ENCODE assay signal across 8 mouse cellular contexts in the genomic region with DNA sequence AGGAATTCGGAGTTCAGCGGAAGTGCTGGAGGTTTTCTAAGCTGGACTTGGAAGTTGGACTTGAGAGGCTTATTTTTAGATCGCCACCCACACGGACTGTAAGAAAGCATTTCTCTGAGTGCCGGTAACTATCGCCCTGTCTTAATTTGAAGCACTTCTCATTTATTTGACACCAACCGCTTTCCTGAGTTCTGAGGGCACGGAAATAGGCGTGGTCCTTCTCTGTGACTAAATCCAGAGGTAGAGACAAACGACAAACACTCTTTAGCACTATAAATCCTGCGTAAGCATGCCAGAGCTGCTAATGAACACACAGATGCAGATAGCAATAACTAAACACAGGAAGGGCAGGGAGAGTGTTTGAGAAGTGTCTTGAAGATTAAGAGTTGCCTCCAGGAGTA.
A peak's percentile ranks its signal among the peaks of the same experiment; 100 is the strongest.
DNase-seq lines count a peak whose midpoint lies in the region; ATAC-seq and TF ChIP-seq lines count a peak whose summit lies in the region.

No protein-coding gene starts in this region.

- H3K36me3 ChIP-seq in lung, embryonic 15.5 days: no peaks in the 10 kb centered on the region

- DNase-seq in frontal cortex, adult 2 months (ENCODE audit: extremely low spot score in 1 of 2, low spot score in 1 of 2): peak; percentile 40 to 42
- DNase-seq in frontal cortex, postnatal 10 days (ENCODE audit: low spot score in 2 of 2): no peak
- no peak for DNase-seq in lung, postnatal 36 days
- DNase-seq in left cerebral cortex, adult 2 months (ENCODE audit: extremely low spot score in 1 of 2, low spot score in 2 of 2): peak in 1 of 2 experiments; percentile 15
- peak; percentile 15 for DNase-seq in skeletal muscle tissue, adult 2 months (ENCODE audit: low read depth, low spot score)
- DNase-seq in thymus, postnatal 14 days: no peak
- DNase-seq in natural killer cell, adult 2 months (ENCODE audit: low spot score in 2 of 2): no peak

- ATAC-seq in lung, embryonic 15.5 days (ENCODE audit: borderline replicate concordance, extremely low read depth, low FRiP score, low TSS enrichment): no peak

- peak overlapping the region; percentile 33 for H3K4me2 ChIP-seq in lung, embryonic 15.5 days

- H3K27me3 ChIP-seq in lung, embryonic 15.5 days: no peaks in the 10 kb centered on the region

- no peak overlapping the region for H3K27ac ChIP-seq in lung, embryonic 15.5 days
- H3K27ac ChIP-seq in left cerebral cortex, adult 2 months: peak overlapping the region; percentile 25

- WGBS in lung, embryonic 15.5 days: 18% methylated on average over 11 of the region's 11 CpGs

- H3K9me3 ChIP-seq in lung, embryonic 15.5 days: no peaks in the 10 kb centered on the region

- intact Hi-C loops in left cerebral cortex, adult 2 months (cut with DNase I): no loop called here

- H3K4me1 ChIP-seq in lung, embryonic 15.5 days: no peaks in the 10 kb centered on the region

- no peak for TF ChIP-seq CTCF in left cerebral cortex, adult 2 months (IDR thresholded peaks at IDR 0.05)

- H3K9ac ChIP-seq in lung, embryonic 15.5 days: no peak overlapping the region

- H3K4me3 ChIP-seq in lung, embryonic 15.5 days: no peak overlapping the region
- no peak overlapping the region for H3K4me3 ChIP-seq in left cerebral cortex, adult 2 months

Comparison
In these comparisons a context has a peak if more than half of its experiments do, and no peak if none do; other contexts are left out.
1. DNase-seq: peak in frontal cortex, adult 2 months (2 of 2) and skeletal muscle tissue, adult 2 months (single experiment); none in frontal cortex, postnatal 10 days (0 of 2), lung, postnatal 36 days (single experiment), thymus, postnatal 14 days (single experiment) and natural killer cell, adult 2 months (0 of 2).